Mouse (Mus musculus) adrenal gland, adult 2 months (tissue): ENCODE measurements around the gene Gm49601. TPM values are rescaled to one million over a fixed set of nuclear protein-coding genes. Genes with fewer than 3 reads are reported as not detected.

Experiments used
- DNase-seq: peaks from one replicate; pipeline ENCODE4 v3.0.0; 2021
- long read RNA-seq: library from polyadenylated mRNA; stranded (forward); transcript quantifications from one replicate; pipeline ENCODE4 v2.0.0, GENCODE M21; 2021
- polyA plus RNA-seq: library from polyadenylated mRNA; depleted of rRNA; stranded (reverse); fragments of >200 nt; gene quantifications from 2 replicates; pipeline ENCODE4 v1.2.3, GENCODE M21; 2012; rRNA removed
- total RNA-seq, 2 experiments: library from RNA; stranded (reverse); gene quantifications; 2 replicates each; pipeline ENCODE4 v1.2.3; 2021

The Gm49601 gene
- total RNA-seq, result 1 to 10 TPM; 2.4 to 3.6 TPM
- polyA plus RNA-seq, result 3.7 and 4.0 TPM in 2 replicates
- long read RNA-seq, result 0 reads

- peak; percentile 92 for DNase-seq
These were observed at the start of gene Gm49601 for GRCm38 (mm10) chr16:18626376-18626878. Gm49601 (minus strand) TSS chr16:18626427.

- no peak for DNase-seq
These were observed 46.8 kb upstream of the Gm49601 start for GRCm38 (mm10) chr16:18673005-18673404.

- DNase-seq, result no peak
These were observed 45.8 kb upstream of the Gm49601 start for GRCm38 (mm10) chr16:18672027-18672426.

GRCm38 (mm10) chr16:18669914-18670313 is 43.7 kb upstream of the Gm49601 start:
- no peak for DNase-seq

- no peak for DNase-seq
These were observed 32.4 kb upstream of the Gm49601 start for GRCm38 (mm10) chr16:18658597-18658996.

- no peak for DNase-seq
These were observed 29.3 kb upstream of the Gm49601 start for GRCm38 (mm10) chr16:18655372-18656098.

GRCm38 (mm10) chr16:18653290-18654160 is 27.3 kb upstream of the Gm49601 start:
- DNase-seq, result no peak

- DNase-seq, result no peak
These were observed 22.9 kb upstream of the Gm49601 start for GRCm38 (mm10) chr16:18649126-18649525.

- no peak for DNase-seq
These were observed 19.1 kb upstream of the Gm49601 start for GRCm38 (mm10) chr16:18645329-18645728.

GRCm38 (mm10) chr16:18644485-18644884 is 18.3 kb upstream of the Gm49601 start:
- DNase-seq, result no peak

GRCm38 (mm10) chr16:18643406-18643998 is 17.3 kb upstream of the Gm49601 start:
- DNase-seq, result no peak

GRCm38 (mm10) chr16:18642897-18643296 is 16.7 kb upstream of the Gm49601 start:
- no peak for DNase-seq

- no peak for DNase-seq
These were observed 16.1 kb upstream of the Gm49601 start for GRCm38 (mm10) chr16:18642291-18642690.

GRCm38 (mm10) chr16:18639382-18639929 is 13.2 kb upstream of the Gm49601 start:
- DNase-seq, result no peak

GRCm38 (mm10) chr16:18638396-18638795 is 12.2 kb upstream of the Gm49601 start:
- DNase-seq, result no peak

GRCm38 (mm10) chr16:18636804-18637203 is 10.6 kb upstream of the Gm49601 start:
- DNase-seq, result no peak

- no peak for DNase-seq
These were observed 10.2 kb upstream of the Gm49601 start for GRCm38 (mm10) chr16:18636401-18636800.

- no peak for DNase-seq
These were observed 7.1 kb upstream of the Gm49601 start for GRCm38 (mm10) chr16:18633333-18633732.

- DNase-seq, result no peak
These were observed 6.6 kb upstream of the Gm49601 start for GRCm38 (mm10) chr16:18632816-18633215.

GRCm38 (mm10) chr16:18632059-18632458 is 5.8 kb upstream of the Gm49601 start:
- DNase-seq, result no peak

GRCm38 (mm10) chr16:18631141-18631540 is 4.9 kb upstream of the Gm49601 start:
- DNase-seq, result no peak

GRCm38 (mm10) chr16:18630291-18630690 is 4.1 kb upstream of the Gm49601 start:
- no peak for DNase-seq
